Mouse (Mus musculus) neutrophil, adult 65 days (primary cell): ENCODE data around the gene Pfkm. TPM values are rescaled to one million over a fixed set of nuclear protein-coding genes. Genes with fewer than 3 reads are reported as not detected.

Source experiments
- total RNA-seq: library from RNA; stranded (reverse); gene quantifications from 2 replicates; pipeline ENCODE4 v1.2.4, GENCODE M21; 2023

The Pfkm gene
- 3.9 and 7.1 TPM in 2 replicates for total RNA-seq

GRCm38 (mm10) chr15:98092372-98093120, at the start of gene Pfkm:
Gene Pfkm (plus strand): TSS chr15:98092589.

GRCm38 (mm10) chr15:98093121-98094011, 977 bp downstream of the Pfkm start, which contains the start of gene Senp1:
Gene Senp1 (minus strand): TSS chr15:98093744.

GRCm38 (mm10) chr15:98165525-98165924, 73.1 kb downstream of the Pfkm start, which contains the start of gene Asb8:
Gene Asb8 (minus strand): TSS chr15:98165625.

GRCm38 (mm10) chr15:98166963-98167644, 74.7 kb downstream of the Pfkm start, which contains the start of gene Ccdc184:
Gene Ccdc184 (plus strand): TSS chr15:98167158.

Other genes starting within 250 kb of the Pfkm start
- 13.6 and 19.0 TPM in 2 replicates for gene Hdac7, start 248.1 kb upstream of the Pfkm start, total RNA-seq
- 1.2 and 1.3 TPM in 2 replicates for gene Vdr, start 182.0 kb upstream of the Pfkm start, total RNA-seq
- 7.5 and 12.2 TPM in 2 replicates for gene Tmem106c, start 128.4 kb upstream of the Pfkm start, total RNA-seq
- 1.7 and 1.8 TPM in 2 replicates for gene Col2a1, start 87.9 kb upstream of the Pfkm start, total RNA-seq
- gene Senp1, start 1.2 kb downstream of the Pfkm start, total RNA-seq, result 30.1 and 38.9 TPM in 2 replicates
- gene Asb8, start 73.0 kb downstream of the Pfkm start, total RNA-seq, result 16.8 and 22.2 TPM in 2 replicates
- gene Ccdc184, start 74.6 kb downstream of the Pfkm start, total RNA-seq, result not detected in 2 replicates
- not detected in 2 replicates for gene Olfr288, start 103.0 kb downstream of the Pfkm start, total RNA-seq
- not detected in 2 replicates for gene Gm44579, start 128.4 kb downstream of the Pfkm start, total RNA-seq
- gene Olfr287, start 128.5 kb downstream of the Pfkm start, total RNA-seq, result not detected in 2 replicates
- gene Olfr286, start 141.9 kb downstream of the Pfkm start, total RNA-seq, result not detected in 2 replicates
- gene H1fnt, start 164.7 kb downstream of the Pfkm start, total RNA-seq, result not detected in 2 replicates
- not detected in 2 replicates for gene Zfp641, start 203.6 kb downstream of the Pfkm start, total RNA-seq
- gene Olfr285, start 224.8 kb downstream of the Pfkm start, total RNA-seq, result not detected in 2 replicates
- not detected in 2 replicates for gene Olfr284, start 248.4 kb downstream of the Pfkm start, total RNA-seq